Mouse (Mus musculus) NIH3T3 (cell line): ENCODE results near the gene Afdn.

Experiments used
- DNase-seq: peaks from one replicate; pipeline ENCODE4 v3.0.0-alpha.2; 2012; ENCODE audit warnings: low read depth

Afdn gene

DNA sequence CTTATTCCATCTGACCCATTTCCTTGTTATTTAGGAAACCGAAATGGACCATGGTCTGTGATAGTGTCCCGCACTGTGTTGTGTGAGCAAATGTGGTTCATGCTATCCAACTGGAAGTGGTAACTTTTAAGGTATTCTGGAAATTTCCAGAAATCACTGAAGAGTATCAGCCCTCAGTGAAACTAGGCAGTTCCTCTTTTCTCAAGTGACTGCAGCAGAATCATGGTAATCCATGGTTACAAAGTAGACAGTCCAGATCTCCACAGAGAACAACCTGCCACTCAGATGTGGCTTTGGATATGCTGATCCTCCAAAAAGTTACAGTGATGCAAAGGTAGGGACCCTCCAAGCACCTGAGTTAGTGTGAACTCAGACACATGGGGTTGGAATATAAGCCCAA lies 21.4 kb upstream of the Afdn start:
- no peak for DNase-seq

DNA sequence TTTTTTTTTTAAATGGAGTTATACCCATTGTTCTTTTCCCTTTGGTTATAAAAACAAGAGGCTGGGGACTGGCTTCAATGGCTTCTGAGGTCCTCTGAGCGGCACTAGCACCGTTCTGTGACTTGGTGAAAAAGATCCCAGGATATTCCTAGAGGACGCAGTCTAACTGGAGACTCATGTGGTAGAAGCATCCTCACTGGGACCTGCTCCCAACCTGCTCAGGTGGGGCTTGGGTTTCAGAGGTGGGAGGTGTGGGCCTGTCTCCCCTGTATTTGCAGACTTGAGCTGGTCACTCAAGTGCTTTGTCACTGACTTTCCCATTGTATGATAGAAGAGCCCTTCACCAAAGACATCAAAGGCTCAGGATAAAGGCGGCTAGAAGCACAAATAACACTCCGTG lies 20.4 kb upstream of the Afdn start:
- DNase-seq: no peak

- no peak for DNase-seq
Measured at GRCm38 (mm10) chr17:13740796-13741195, 19.5 kb upstream of the Afdn start.

DNA sequence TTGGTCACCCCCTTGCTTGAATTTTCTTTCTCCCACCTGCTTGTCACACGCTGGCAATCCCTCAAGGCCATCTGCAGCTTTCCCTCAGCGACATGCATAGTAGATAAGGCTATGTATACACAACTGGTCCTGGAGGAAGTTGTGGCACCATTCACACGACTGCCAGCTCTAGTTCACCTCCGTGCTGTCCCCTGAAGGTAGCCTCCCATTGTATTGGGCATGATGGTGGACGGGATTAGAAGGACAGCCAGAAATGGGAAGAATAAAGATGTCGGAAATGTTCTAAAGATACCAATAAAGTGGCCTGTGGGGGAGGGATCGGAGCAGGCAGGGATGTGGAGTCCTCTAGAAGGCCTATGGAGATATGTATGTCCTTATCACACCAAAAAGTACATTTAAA lies 18.7 kb upstream of the Afdn start:
- DNase-seq: no peak

GRCm38 (mm10) chr17:13742334-13742733 lies 18.0 kb upstream of the Afdn start:
- no peak for DNase-seq

GRCm38 (mm10) chr17:13742941-13743708 lies 17.2 kb upstream of the Afdn start:
- DNase-seq: no peak

DNA sequence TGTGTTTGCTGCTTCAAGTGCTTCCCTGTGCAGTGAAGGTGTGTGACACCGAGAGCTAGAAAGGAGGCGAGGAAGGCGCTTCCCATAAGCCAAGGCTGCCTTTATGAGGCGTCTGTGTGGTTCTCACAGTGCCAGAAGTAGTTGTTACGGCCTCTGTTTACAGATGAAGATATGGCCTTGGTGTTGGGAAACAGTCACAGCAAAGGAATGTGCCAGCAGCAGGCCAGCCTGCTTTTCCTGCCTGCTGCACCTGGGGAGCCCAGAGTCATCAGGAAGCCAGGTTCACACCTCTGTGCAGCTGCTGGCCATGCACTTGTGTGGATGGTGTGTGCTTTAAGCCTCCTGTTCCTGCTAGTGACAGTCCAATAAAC lies 16.6 kb upstream of the Afdn start:
- peak; percentile 43 for DNase-seq

DNA sequence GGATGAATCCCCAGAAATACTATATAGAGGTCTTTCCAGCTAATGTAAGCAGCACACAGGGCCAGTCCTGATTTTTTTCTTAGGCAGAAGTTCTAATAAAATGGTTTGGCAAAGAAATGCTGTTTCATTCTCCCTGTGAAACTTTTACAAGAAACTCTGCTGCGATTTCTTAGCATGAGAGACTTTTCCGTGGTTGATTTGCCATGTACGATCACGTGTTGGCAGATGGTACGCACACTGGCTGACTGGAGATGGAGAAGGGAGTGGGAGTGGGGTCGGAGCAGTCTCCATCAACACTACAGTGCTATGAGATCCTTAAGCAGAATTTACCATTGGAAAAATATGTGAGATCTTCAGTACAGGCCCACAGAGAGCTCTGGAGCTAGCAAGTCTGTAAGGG lies 16.1 kb upstream of the Afdn start:
- DNase-seq: no peak

DNA sequence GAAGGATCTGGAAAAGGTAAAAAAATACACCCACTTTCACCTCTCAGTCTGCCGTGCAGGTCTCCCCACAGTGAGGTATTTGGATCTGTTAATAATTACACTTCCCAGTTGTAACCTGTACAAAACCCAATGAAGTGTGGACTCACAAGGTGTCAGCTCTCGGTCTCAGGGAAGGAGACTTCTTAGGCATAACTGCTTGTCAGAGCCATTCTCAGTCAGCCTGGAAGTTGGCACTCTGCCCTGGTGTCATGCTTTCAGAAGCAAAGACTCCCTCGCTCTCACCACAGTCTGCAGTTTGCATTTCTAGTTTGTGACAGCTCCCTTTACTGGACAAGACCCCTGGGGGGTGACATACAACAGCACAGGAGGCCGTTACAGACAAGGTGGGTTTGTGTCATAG lies 15.5 kb upstream of the Afdn start:
- peak; percentile 28 for DNase-seq

DNA sequence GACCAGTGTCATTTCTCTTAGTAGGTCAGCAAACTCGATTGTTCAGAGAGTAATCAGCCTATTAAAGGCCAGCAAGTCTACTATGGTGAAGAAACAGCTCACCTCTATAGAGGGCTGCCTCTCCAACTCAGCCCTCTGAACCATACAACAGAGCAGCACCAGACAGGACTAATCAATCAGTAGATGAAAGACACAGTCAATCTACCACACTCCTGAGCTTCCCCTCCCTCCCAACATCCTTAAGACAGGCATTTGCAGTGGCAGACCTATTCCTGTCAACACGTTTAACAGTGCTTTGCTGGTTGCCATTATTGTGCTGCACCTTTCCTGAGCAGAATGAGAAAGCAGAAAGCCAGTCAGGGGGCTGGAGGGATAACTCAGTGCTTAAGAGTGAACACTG lies 15.0 kb upstream of the Afdn start:
- DNase-seq: no peak

GRCm38 (mm10) chr17:13746330-13746729 lies 14.0 kb upstream of the Afdn start:
- DNase-seq: no peak

- DNase-seq: no peak
Measured at GRCm38 (mm10) chr17:13747681-13748080, 12.7 kb upstream of the Afdn start.

- DNase-seq: no peak
Measured at GRCm38 (mm10) chr17:13749027-13749426, 11.3 kb upstream of the Afdn start.

DNA sequence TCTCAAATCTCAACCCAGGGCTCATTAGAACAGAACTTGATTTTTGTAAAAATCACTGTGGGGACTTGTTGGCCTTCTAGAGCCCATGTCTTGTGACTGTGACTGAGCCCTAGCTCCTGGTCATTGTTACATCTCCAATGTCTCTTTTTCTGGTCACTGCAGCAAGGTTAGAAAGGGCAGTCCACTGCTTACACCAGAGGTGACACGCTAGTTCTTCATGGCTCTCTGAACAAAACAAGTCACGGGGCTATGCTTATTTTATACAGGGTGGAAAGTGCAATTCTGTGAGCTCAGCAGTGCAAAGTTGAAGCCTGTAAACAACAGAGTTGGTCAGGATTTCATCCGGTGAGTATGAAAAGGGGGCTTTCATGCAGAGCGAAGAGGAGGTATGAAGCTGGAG lies 6.4 kb upstream of the Afdn start:
- no peak for DNase-seq

DNA sequence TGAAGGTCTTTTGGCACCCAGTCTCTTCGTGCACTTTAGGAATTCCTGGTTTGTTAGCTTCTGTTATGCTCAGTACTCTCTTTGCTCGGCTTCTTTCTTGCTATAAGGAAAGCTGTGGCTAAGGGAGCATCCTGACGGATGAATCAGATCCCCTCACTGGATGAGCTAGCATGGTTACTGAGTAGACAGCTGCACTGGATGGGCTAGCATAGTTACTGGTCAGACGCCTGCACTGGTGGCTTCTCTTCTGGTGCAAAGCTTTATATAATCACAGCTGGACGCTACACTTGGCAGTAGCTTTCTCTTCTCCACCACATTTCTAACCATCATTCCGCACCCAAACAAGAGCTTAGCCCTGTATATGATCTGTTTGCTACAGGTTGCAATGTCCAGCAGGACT lies 5.4 kb upstream of the Afdn start:
- DNase-seq: peak; percentile 41

DNA sequence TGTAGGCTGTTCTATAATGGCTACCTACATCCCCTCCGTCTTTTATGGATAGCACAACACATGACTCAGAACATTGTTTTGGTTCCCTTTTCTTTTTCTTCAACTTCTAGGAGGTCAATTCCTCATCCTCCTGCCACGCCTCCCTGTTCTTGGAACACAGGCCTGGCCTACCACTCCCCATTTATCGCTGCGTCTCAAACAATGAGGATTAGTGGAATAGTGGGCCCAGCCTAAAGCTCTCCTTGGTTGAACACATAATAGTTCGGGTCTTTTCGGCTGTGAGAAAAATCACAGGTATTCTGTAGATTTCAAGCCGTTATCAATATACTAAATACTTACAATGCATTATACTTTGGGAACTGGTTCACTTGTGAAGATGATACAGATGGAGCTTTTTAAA lies 1.8 kb upstream of the Afdn start:
- DNase-seq: no peak

DNA sequence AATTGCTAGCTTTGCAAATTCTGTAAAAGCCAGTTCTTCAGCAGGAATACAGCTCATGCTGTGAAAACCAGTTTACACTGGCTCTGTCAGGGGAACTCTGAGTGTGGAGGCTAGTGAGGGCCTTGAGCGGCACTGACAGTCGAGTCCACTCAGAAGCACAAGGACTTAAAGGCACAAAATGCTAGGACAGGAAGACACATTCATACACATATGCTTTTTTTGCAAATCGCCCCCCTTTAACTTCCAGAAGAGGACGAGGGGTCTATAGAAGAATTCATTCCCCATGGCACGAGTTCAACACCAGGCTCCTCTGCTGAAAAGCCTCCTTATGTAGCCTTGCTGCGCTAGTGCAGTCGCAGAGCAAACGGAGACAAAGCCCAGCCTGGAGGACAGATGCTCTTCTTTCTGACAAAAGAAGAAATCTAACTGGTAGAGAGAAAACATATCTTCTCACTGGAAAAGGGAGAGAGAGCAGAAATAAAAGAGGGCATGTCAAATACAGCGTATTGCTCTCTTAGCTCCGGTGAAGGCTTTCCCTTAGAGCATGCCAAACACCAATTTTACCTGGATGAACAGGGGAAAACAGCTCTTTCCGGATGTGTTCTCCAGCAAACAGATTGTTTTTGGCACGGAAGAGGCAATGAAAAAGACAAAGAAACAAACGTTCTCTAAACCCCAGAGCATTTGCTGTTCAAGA lies 1.0 kb upstream of the Afdn start:
- DNase-seq: peak; percentile 47

- DNase-seq: no peak
Measured at GRCm38 (mm10) chr17:13760675-13761178, 388 bp downstream of the Afdn start.

- peak; percentile 69 for DNase-seq
Measured at GRCm38 (mm10) chr17:13761179-13761913, 1.0 kb downstream of the Afdn start, which contains the start of gene Tcte2. Gene Tcte2 (minus strand): TSS chr17:13761825.

DNA sequence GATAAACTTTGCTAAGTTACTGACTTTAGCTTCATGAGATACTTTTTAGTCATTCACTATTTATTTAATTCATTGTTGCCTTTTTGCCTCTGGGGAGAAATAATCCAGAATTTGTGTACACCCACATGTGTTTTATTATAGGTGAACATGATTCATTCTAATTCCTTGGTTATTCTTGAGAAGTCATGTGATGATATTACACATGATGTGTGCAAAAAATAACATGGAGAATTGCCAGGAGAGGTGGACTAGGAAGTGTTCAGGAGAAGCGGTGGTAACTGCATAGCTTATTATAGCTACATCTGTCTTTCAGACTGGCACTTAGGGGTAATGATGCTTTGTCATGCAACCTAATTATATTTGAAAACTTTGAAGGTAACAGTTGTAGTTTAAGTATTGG lies 3.5 kb downstream of the Afdn start:
- DNase-seq: peak; percentile 63

- peak; percentile 37 for DNase-seq
Measured at GRCm38 (mm10) chr17:13764911-13765310, 4.6 kb downstream of the Afdn start.

DNA sequence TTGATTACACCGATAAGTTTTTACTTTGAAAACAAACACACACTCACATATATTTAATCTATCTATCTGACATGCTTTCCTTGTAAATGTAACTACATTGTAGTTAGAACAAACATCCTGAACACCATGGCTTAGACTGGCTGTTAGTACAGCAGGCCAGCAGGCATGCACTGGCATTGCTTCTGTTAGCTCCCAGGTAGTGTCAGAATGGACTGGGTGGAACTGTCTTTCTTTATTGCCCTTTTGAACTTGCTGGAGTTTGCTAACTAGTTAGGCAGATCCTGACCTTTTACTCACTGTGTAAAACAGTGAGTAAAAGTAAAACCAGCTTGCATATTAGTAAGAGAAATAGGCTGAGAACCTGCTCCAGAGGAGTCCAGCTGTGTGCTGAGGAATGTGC lies 8.2 kb downstream of the Afdn start:
- peak; percentile 19 for DNase-seq

DNA sequence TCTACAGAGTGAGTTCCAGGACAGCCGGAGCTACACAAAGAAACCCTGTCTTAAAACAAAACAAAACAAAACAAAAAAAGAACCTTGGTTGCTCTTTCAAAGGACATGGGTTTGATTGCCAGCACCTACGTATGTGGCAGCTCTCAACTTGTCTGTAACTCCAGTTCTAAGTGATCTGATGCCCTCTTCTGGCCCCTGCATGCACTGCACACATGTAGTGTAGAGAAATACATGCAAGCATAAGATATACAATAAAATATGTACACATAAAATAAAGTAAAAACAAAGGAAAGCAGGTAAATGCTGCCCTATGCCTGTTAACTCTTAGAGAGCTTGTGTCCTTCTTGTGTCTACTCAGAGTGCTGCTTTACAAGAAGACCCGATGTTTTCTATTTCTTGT lies 8.9 kb downstream of the Afdn start:
- DNase-seq: peak; percentile 53
